Mouse (Mus musculus) lung, postnatal 25 days (tissue): ENCODE data around the gene Sigmar1.
A peak's percentile ranks its signal among the peaks of the same experiment; 100 is the strongest.
"Not testable (repeated sequence)": the region's sequence is repeated elsewhere in the genome, so short reads cannot be mapped to it uniquely, and the experiment has no call there.

Experiments used
- DNase-seq: peaks from one replicate; pipeline ENCODE4 v3.0.0; 2022; ENCODE audit warnings: low spot score

Gene Sigmar1

DNA sequence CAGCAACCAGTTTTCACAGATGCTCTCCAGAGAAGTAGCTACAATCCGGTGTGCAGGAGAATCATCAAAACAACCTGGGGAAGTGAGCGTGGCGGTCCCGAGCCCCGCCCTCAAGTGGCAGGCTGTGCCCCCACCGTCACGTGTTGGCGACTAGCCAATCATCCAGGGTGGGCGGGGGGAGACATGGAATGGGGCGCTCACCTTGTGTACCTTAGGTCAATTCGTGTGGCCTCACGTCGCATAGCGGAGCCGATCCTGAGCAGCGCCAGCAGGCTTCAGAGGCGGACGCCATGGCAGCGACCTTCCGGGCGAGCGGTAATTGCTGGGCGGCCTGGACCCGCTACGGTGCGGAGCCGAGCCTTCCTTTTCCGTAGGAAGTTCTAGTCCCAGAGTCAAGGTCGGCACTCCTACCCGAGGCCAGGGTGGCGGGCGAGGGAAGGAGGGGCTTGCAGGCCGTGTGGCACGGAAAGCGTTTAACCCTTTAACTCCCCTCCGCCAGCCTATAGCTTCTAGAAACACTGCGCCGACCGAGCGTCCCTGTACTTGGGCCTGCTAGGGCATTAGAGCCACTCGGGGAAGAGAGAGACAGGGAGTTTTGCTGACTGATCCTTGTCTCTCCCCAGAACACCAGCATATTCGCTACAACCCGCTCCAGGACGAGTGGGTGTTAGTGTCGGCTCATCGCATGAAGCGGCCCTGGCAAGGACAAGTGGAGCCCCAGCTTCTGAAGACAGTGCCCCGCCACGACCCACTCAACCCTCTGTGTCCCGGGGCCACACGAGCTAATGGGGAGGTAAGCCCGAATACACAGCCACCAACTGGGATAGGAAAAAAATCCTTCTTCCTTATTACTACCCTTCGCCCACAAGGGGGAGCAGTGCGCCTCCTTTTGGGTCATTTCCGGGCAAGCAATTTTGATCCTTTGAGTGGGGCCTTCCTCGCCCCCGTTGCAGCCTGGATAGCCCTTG is at the start of gene Sigmar1:
Gene Sigmar1 (minus strand): TSS at position 820 of the 968 bp plus-strand sequence.
- DNase-seq, result peak; percentile 89

DNA sequence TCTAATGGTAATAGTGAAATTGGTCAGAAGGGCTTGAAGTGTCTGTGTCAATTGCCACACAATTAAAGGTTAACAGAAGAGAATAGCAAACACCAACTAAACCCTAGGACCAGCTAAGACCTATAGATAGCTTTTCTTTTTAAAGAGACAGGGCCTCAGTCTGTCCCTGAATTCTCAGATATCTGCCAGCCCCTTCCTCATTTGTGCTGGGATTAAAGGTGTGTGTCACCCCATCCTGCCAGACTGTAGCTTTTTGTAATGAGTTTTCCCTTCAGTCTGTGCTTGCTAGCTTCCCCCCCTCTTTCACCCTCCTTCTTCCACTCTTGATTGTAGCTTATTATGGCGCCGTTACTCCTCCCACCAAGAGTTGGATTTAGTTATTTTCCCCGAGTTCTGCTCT is 27.2 kb upstream of the Sigmar1 start:
- DNase-seq, result not testable (repeated sequence)

DNA sequence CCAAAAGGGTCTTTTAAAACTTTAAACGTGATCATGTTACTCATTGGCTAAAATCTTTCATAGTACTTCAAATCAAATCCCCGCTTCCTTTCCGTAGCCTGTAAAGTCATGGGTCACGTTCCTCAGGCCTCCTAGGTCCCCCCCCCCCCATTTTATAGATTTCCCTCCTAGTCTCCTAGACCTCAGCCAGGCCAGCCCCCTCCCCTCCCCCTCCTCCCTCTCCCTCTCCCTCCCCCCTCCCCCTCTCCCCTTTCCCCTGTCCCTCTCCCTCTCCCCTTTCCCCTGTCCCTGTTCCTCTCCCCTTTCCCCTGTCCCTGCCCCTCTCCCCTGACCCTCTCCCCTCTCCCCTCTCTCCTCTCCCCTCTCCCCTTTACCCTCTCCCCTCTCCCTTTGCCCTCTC is 26.8 kb upstream of the Sigmar1 start:
- DNase-seq, result not testable (repeated sequence)

DNA sequence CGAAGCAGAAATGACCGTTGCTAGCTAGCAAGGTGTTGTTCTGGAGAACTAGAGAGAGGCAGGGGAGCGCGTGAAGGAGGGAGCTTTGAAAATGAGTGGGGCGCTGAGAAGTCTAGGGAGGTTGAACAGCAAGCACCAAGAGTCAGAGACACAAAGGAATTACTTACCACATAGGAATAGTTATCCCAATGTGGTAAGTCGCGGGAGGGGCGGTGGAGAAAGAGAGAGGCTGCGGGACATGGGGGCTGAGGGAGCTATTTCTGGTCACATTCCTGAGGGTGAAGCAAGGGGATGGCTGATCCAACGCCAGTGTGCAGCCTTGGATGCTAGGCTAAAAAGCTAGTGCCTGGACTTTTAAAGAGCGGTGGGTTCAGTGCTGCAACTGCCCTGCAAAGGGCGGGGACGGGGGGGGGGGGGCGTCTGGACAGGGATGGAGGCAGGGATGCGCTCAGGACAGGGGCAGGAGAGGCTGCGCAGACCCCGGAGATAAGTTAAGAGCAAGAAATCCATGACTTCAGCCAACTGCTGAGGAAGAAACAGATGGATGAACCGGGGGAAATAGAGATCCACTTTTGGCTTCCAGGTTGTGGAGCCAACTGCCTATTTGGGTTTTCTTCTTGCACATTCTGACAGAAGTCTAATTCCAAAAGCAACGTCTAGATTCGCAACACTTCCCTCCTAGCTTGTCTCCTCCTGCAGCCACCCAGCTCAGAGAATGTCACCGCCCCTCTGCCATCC is 26.0 kb upstream of the Sigmar1 start:
- DNase-seq, result not testable (repeated sequence)

DNA sequence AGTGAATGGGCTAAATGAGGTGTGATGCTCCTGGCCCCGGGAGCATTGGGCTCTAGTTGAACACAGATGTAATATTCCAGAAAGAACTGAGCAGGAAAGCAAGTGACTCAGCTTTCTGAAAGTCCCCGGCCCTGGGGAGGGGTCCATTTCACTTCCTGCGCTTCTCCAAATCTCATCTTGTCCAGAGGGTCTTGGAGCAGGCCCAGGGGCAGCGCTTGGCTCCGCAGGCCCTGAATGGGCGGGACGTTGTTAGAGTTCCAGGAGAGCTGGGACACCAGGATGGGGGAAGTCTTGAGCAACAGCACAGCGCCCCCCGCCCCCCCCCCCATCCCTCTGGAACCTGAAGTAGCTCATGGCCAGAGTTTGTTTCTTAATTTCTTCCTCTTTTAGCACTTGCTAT is 25.3 kb upstream of the Sigmar1 start:
- DNase-seq, result not testable (repeated sequence)

DNA sequence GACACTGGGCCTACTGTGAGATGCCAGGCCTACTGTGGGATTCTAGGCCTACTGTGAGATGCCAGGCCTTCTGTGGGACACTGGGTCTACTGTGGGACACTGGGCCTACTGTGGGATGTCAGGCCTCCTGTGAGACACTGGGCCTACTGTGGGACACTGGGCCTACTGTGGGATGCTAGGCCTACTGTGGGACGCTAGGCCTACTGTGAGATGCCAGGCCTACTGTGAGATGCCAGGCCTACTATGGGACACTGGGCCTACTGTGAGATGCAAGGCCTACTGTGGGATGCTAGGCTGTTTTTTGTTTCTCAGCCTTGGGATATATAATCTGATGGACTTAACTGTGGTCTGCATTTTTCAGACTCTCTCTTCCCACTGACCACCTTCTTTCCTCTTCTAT is 19.9 kb upstream of the Sigmar1 start:
- DNase-seq, result not testable (repeated sequence)

DNA sequence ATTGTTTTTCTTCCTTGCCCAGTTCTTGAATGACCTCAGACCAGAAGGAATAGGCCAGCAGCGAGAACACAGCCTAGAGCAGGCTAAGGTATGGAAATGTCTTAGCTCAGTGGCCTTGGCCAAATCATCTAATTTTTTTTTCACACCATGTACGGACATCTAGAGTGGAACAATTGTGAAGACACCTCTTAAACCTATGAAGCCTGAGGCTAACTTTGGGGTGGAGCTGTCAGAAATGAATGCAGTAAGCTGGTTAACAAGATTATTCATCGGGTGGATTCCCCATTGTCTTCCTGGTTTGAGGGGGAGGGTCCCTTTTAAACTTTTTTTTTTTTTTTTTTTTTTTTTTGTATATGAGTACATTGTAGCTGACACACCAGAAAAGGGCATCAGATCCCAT is 18.5 kb upstream of the Sigmar1 start:
- DNase-seq, result not testable (repeated sequence)

DNA sequence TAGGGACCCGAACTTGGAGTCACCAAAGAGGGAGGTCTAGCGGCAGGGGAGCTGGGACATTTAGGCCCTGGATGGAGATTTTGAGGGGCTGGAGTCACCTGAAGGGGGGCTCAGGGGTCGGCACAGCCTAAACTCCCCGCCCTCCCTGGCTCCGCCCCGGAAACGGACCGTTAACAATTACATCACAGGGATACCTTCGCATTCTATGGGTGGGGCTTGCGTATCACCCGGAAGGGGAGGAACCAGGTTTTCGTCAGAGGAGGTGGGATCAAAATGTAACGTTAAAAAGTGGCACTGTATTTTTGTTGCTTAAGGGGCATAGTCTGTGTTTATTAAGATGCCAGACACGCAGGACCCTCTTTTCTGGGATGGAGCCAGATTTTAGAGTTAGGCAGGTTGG is 18.0 kb upstream of the Sigmar1 start, which contains the start of gene Ccl27a:
Gene Ccl27a (minus strand): TSS at position 246 of the 400 bp plus-strand sequence.
- peak; percentile 89 for DNase-seq

DNA sequence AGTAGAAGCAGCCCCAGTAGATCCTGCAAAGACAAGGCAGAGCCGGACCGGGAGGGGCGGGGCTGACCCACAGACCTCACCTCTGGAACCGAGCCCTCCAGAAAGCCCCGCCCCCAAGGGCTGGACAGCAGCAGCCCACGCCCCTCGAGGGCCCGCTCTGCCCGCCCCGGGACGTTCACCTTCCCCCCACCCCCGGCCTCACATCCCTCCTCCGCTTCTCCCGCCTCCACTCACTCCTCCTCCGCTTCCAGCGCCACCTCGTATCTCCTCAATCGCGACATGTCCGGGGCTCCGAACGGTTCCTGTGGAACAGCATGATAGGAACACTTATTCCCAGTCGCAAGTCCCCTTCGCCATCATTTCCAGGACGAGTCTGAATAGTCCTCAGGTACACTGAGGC is 17.5 kb upstream of the Sigmar1 start:
- DNase-seq, result peak; percentile 76

DNA sequence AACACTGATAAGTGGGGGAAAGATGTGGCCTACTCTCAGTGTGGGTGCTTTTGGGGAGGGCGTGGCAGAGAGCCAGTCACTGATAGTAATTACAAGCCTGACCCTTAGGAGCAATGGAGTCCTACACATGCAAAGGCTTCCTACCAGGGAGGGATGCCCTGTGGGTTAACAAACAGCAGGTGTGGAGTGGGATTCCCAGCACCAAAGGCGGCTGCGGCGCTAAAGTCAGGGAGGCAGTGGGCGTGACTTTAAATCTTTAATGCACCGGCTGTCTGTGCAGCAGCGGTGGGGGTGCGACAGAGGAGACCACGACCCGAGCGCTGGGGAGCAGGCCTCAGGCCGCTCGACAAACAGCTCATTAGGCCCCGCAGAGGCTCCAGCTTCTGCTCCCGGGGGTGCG is 17.0 kb upstream of the Sigmar1 start:
- not testable (repeated sequence) for DNase-seq

DNA sequence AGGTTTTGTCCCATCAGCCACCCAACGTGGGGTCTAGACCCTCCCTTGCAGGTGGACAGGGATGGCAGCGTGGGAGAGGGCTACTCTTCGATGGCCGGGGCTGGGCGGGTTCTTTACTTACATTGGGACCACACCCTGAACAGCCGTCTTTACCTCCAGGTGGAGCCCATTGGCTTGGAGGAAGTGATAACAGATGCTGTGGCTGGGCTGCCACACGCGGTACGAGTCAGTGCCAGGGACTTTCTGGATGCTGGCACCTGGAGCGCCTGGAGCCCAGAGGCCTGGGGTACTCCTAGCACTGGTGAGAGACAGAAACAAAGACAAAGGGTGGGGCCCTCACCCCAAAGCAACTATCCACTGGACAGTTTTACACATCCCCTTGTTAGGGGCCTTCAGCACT is 11.3 kb upstream of the Sigmar1 start:
- DNase-seq, result not testable (repeated sequence)

DNA sequence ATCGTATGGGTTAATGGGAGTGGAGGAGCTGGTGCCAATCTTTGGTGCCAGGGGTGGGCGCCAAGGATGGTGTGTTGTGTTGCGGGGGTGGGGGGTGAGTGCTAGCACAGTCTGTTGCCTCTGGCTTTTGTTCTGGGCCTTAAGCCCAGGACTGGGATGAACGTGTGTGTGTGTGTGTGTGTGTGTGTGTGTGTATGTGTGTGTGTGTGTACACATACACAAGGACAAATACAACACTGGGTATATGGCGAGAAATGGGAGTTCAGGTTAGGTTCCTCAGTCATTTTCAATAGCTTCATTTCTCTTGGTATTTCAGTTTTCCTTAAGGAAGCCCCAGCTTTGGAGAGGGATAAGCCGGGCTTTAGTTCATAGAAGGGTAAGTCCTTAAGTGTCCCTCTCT is 7.2 kb upstream of the Sigmar1 start:
- DNase-seq, result not testable (repeated sequence)

DNA sequence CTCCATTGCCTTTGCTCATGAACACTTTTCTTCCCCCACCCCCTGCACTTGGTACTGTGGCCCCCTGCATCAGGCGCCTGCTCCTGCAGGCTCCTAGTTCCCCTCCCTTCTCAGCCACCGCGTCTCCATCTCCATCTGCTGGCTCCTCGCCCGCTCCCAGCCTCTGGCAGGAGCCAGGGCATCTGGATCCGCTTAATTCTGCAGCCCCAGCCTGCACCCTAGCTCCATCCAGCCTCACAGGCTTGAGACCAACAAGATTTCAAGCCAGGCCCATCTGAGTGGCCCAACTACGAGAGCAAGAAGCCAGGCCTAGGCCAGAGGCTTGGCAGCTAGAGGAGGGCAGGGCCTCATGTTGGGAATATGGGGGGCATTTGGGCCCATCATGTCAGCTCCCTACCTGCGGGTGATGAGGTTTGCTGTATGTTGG is 6.7 kb upstream of the Sigmar1 start:
- peak; percentile 31 for DNase-seq

DNA sequence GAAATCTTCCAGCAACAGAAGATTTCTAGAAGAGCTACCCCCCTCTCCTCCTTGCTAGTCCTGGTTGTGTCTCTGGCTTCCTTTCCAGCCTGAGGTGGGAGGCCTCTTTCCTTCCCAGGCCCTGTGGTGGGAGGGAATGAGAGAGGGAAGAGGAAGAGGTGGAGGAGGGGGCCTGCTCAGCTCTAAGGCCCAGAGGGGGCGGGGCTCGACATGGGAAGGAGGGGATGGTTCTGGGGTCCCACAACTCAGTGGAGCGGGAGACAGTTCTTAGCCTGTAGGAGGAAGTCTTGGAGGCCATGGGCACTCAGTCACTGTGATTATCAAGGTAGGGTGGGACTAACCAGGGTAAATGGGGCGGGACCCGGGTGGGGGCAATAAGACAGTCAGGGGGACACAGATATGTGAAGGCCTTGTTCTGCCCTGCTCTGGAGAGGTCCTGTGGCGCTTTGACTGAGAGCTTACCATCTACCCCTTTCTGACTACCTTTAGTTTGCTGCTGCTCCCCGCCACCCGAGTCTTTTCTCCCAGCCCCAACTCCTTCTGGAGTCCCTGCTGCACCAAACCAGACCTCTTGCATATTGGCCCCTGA is 6.2 kb upstream of the Sigmar1 start:
- DNase-seq, result no peak

DNA sequence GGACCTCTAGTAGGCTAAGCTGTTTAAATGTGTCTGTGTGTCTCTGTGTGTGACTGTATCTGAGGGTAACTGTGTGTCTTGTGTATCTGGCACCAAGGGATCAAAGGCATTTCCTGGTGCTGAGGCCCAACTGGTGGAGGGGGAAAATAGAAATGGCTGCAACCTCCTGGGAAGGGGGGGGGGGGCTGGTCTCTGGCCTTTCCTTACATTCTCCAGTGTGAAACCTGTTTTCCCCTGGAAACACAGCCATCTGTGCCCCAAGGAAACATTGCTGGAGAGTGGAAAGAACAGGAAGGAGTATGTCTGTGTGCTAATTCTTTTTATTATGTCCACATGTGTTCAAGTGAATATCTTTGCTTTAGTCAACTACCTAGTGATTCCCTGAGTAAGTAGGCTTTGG is 5.7 kb upstream of the Sigmar1 start:
- no peak for DNase-seq

DNA sequence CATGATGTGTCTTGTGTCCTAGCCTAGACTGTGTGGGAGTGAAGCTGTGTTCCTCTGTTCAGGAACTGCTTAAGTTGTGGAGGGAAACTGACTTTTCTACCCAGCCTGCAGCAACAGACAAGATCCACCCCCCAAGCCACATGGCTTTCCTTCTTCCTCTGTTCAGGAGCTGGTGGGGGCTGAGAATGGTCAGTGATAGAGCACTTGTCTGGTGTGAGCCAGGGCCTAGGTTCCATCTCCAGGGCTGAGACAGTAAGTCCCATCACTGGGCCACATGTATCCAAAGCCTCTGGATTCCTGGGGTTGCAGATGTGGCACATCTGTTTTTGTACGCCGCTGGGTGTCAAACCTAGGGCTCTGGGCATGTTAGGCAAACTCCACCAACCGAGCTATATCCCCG is 5.0 kb upstream of the Sigmar1 start:
- no peak for DNase-seq

DNA sequence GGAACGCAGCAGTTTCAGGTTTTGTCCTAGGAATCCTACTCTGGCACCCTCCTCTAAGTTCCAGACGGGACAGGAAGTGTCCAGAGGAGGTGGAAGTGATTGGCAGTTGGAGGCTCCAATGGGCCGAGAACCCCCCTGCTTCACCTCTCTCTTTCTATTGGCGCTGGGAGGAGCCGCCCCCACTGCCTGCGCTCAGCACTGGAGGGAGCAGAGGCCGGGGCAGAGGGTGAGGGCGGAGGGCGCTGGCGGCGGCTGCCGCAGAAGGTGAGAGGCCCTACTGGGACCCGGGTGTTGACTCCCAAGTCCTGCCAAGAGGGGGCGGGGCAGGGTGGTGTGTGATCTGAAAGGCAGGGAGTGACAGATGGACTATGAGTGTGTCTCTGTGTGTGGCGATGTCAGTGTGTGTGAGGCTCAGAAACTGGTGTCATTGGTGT is 4.3 kb upstream of the Sigmar1 start:
- DNase-seq, result peak; percentile 96

DNA sequence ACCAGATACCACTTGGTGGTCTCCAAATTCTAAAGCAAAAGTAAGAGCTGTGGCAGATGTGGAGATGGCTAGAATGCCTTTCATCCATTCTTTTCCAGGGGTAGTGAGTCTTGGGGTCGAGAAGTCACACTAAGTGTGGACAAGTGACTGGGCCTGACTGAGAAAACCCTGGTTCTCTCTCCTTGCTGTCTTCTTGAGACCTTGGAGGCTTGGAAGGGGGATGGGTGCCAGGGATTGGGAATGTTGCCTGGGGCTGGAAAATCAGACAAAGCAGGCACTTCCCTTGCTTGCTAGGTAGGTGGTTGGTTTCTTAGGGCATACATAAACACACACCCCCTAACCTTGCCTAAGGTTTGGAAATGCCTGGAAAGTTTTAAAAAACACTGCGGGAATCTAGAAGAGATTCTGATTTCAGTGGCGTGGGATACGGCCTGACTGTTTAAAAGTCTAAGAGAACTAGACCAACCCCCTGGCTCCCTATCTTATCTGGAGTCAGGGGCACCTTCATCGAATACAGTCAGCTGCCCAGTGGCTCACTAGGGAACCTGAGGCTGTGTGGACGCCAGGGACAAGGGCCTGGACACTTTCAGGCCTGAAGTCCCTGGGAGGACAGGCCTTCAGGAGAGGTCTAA is 3.8 kb upstream of the Sigmar1 start:
- DNase-seq, result no peak

DNA sequence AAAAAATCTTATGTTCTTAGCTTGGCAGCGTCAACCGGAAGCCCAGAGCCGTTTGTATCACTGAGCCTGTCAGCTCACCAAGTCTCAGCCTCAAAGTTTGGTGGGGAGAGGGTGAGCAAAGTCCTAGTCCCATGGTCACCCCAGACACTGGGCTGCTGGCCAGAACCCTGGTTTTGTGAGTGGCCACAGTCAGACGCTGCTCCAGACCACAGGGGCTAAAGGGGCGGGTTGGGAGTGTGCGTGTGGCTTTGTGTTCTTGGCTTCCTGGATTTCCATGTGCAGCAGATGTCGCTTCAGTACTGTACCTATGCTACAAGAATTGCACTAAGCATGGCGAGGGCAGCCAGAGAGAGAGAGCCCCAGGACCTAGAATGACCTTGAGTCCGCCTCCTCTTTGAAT is 3.2 kb upstream of the Sigmar1 start:
- DNase-seq, result no peak

DNA sequence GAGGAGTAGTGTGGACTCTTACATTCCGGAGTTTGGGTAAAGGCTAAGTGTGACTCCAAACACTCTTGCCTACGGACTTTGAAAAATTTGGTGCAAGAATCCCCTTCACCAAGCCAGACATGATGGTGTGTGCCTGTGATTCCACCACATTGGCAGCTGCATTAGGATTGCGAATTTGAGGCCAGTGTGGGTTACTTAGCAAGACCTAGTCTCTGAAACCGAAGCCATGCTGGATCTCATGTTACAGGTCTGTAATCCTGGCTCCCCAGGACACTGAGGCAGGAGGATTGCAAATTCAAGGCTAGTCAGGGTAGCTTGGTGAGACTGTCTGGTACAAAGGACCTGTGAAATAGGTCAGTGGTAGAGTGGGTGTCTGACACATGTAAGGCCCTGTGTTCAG is 2.7 kb upstream of the Sigmar1 start:
- no peak for DNase-seq

DNA sequence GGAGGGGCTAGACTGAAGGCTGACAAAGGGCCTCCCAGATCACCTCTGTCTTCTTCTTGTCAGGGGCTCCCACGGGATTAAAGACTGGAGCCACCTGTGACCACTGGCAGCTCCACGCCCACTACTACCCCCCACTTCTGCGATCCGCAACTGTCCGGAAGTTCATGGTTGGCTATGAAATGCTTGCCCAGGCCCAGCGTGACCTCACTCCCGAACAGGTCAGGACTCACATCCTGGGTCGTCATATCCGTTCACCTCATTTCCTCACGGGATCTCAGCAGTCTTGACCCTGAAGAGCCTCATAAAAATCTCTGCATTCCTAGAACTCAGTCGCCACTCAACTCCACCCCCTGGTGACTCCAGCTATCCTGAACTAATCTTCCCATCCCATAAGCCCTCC is 2.1 kb upstream of the Sigmar1 start:
- no peak for DNase-seq

DNA sequence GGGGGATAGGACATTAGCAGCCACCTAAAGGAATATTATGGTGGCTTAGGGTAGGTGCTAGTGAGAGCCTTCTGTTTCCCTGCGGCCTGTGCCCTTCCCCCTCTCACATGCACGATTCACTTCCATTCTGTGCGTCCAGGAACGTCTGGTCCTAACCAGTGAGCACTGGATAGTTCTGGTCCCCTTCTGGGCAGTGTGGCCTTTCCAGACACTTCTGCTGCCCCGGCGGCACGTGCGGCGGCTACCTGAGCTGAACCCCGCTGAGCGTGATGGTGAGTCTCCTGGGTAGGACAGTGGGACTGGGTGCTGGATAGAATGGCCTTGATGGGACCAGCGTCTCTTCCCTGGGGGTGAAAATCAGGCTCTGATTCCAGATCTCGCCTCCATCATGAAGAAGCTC is 1.4 kb upstream of the Sigmar1 start:
- DNase-seq, result no peak
